Mouse (Mus musculus): Measurements from ENCODE around the gene Sec13. TPM values are rescaled to one million over a fixed set of nuclear protein-coding genes. Genes with fewer than 3 reads are reported as not detected.
A peak's percentile ranks its signal among the peaks of the same experiment; 100 is the strongest.

Sec13 gene
- polyA plus RNA-seq (2012; ENCODE audit: insufficient read depth, low replicate concordance) = 10.4 and 37.7 TPM in 2 replicates

DNA sequence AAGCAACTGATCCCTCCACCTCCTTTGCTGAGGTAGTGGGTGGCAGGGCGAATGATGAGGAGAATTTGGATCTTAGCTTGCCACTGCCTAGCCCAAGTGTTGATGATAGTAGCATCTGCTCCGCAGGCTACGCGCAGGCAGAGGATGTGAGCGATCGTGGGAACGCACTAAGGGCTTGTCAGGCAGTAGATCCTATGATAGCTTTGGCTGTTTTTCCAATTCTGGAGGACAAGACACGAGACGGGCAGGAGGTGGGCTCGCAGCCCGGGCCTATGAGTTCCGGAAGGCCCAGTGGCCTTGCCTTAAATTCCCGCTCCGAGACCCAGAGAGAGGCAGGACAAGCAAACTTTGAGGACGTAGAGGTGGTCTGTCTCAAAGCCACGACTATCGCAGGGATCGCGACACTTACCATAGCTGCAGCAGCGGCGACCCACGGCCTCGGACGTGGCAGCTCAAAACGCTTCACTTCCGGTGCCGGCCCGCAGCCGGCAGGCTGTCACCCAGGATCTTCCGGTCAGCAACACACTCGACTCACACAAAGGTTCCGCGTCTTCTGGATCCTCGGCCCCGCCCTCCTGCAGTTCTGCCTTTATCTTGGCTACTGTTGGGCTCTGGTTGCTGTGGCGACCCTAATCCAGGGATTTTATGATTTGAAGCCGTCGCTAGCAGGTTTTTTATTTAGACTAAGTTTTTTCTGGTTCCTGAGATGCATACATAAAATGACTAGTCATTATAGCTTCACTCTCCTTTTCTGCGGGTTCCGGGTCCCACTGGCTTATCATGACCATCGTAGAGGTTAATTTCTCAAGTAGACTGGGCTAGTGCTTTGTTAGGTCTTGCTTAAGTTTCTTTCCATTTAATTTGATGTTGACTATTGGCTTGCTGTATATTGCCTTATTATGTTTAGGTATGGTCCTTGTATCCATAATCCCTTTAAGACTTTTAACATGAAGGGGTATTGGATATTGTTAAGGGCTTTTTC lies at the start of gene Sec13:
Gene Sec13, minus strand, starts transcription at position 508 of the 982 bp plus-strand sequence.
- H3K36me3 ChIP-seq (replicated peaks; ENCODE audit: low read length) = peaks cover 35% of the 10 kb centered on the region
- H3K4me1 ChIP-seq = peaks cover 48% of the 10 kb centered on the region
- peaks cover 13% of the 10 kb centered on the region for H3K27me3 ChIP-seq (replicated peaks)
- H3K9me3 ChIP-seq = no peaks in the 10 kb centered on the region
- H3K4me3 ChIP-seq (replicated peaks) = peak within 1 kb of the TSS; percentile 91
- TF ChIP-seq FLI1 (IDR thresholded peaks at IDR 0.05; ENCODE audit: low read length) (peak; percentile 74; the same call in 1 of the 2 replicates), GATA1 (IDR thresholded peaks at IDR 0.05; ENCODE audit: borderline replicate concordance, low read length) (no peak)

DNA sequence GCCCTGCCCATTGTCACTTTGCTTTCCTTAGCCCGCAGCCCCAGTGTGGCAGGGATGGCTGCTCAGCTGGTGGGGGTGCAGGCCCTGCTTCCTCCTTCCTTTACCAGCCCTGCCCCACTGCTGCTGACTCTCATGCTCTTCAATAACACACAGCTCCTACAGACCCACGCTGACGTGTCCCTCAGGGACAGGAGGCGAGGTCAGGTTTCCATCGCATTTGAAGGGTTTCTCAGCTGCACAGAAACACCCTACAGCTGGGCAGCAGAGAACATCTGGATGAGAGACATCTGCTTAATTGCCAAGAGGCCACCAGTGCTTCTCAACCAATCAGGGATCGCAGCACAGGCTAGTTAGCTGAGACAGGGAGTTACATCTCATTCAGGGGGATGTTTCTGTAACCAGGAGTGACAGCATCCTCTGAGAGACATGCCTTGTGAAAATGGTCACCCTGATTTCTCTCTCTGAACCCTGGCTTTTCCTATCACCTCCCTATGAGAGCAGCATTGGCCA lies 47.0 kb upstream of the Sec13 start:
- Histone ChIP-seq H3K9me3 (peaks cover 5% of the 10 kb centered on the region; the same call in 1 of the 2 replicates), H3K27me3 (replicated peaks) (peaks cover 54% of the 10 kb centered on the region), H3K4me3 (replicated peaks) (no peak overlapping the region), H3K36me3 (replicated peaks; ENCODE audit: low read length) (no peaks in the 10 kb centered on the region), H3K4me1 (0 out of 2 replicates have a peak, but pooled peaks cover 3% of the 10 kb centered on the region)
- TF ChIP-seq FLI1 (IDR thresholded peaks at IDR 0.05; ENCODE audit: low read length) = no peak
- no peak for TF ChIP-seq GATA1 (IDR thresholded peaks at IDR 0.05; ENCODE audit: borderline replicate concordance, low read length)

DNA sequence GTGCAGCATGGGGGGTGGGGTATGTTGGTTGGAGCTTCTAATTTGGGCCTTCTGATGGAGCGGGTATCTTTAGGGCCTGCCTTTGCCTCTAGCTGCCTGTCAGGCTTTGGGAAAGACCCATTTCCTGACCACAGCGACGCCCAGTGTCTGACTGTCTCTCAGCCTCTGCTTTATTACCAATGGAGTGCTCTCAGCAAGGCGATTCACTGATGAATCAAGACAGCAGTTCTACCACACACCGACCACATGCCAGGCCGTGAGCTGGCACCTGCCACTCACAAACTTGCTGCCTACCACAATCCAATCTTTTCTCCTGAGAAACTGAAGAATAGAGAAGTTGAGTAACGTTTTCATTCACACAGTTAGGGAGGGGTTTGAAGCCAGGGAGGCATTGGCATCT lies 45.1 kb upstream of the Sec13 start:
- no peak overlapping the region for H3K4me3 ChIP-seq (replicated peaks)
- peaks cover 5% of the 10 kb centered on the region; the same call in 1 of the 2 replicates for H3K9me3 ChIP-seq
- no peak for TF ChIP-seq FLI1 (IDR thresholded peaks at IDR 0.05; ENCODE audit: low read length)
- TF ChIP-seq GATA1 (IDR thresholded peaks at IDR 0.05; ENCODE audit: borderline replicate concordance, low read length) = no peak
- no peaks in the 10 kb centered on the region for H3K36me3 ChIP-seq (replicated peaks; ENCODE audit: low read length)
- H3K27me3 ChIP-seq (replicated peaks) = peaks cover 61% of the 10 kb centered on the region
- peaks cover 3% of the 10 kb centered on the region; the same call in 1 of the 2 replicates for H3K4me1 ChIP-seq

DNA sequence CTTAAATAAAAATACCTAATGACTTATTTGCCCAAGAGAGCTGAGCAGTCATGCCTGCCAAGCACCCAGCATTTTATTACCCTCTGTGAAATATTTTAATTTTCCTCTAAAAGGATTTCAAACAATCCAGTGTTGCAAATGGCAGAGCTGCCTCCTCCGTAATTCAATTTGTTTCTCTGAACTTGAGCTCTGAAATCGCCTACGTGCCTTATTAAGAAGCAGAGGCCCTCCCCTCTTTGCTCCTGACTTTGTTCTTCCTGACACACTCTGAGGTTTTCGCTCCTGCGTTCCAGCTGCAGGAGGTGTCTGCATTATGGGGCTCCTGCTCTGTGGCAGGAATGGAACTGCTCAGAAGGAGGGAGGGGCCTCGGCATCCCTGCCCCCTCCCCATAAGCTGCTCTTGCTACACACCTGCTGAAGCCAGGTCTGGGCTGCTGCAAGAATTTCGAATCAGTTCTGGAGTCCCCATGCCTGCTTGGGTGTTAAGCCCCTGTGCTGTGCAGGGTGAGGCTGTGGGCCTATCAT lies 37.7 kb upstream of the Sec13 start:
- H3K27me3 ChIP-seq (replicated peaks) = peaks cover 50% of the 10 kb centered on the region
- H3K4me1 ChIP-seq = peaks cover 3% of the 10 kb centered on the region; the same call in 1 of the 2 replicates
- no peak overlapping the region for H3K4me3 ChIP-seq (replicated peaks)
- no peaks in the 10 kb centered on the region for H3K36me3 ChIP-seq (replicated peaks; ENCODE audit: low read length)
- no peaks in the 10 kb centered on the region for H3K9me3 ChIP-seq
- TF ChIP-seq GATA1 (IDR thresholded peaks at IDR 0.05; ENCODE audit: borderline replicate concordance, low read length) (no peak), FLI1 (IDR thresholded peaks at IDR 0.05; ENCODE audit: low read length) (no peak)

DNA sequence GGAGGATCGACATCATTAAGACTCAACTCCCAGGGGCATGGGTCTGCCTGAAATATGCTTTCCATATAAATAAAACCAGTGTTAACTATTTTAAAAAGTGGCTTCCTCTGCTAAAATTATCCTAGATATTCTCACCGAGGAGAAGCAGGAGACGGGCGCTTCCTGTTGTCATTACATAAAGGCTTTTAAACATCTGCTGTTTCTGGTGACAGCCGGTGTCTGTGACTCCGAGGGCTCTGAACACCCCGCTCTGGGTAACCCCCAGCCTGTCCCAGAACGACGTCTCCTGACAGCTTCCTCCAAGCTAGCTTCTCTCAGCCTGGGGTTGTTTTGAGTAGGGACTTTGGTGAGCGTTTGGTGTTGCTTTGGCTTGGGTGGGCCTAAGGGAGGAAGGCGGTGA lies 28.3 kb upstream of the Sec13 start:
- H3K27me3 ChIP-seq (replicated peaks) = peaks cover 65% of the 10 kb centered on the region
- no peak overlapping the region for H3K4me3 ChIP-seq (replicated peaks)
- TF ChIP-seq GATA1 (IDR thresholded peaks at IDR 0.05; ENCODE audit: borderline replicate concordance, low read length) (no peak), FLI1 (IDR thresholded peaks at IDR 0.05; ENCODE audit: low read length) (no peak)
- H3K36me3 ChIP-seq (replicated peaks; ENCODE audit: low read length) = no peaks in the 10 kb centered on the region
- no peaks in the 10 kb centered on the region for H3K9me3 ChIP-seq
- H3K4me1 ChIP-seq = peaks cover 9% of the 10 kb centered on the region

DNA sequence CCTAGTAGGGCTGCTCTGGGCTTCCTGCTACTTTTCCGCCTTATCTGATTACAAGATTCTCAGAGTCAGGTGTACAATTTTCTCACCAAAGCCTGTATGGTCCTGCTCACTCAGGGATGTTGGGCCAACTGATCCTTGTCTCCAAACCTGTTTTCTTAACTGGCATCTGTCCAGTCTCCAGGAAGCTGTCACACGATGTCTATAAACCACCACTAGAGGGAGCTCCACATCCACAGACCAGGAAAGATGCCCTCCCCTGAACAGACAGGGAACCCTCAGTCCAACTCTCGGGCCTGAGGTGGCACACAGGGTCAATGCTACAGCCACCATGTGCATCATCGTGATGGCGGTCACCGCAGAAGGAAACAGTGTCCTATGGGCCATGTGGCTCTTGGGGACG lies 21.1 kb upstream of the Sec13 start:
- peaks cover 73% of the 10 kb centered on the region for H3K27me3 ChIP-seq (replicated peaks)
- H3K9me3 ChIP-seq = no peaks in the 10 kb centered on the region
- H3K4me1 ChIP-seq = peaks cover 3% of the 10 kb centered on the region; the same call in 1 of the 2 replicates
- peak overlapping the region; percentile 47 for H3K4me3 ChIP-seq (replicated peaks)
- no peaks in the 10 kb centered on the region for H3K36me3 ChIP-seq (replicated peaks; ENCODE audit: low read length)
- TF ChIP-seq GATA1 (IDR thresholded peaks at IDR 0.05; ENCODE audit: borderline replicate concordance, low read length) = no peak
- no peak for TF ChIP-seq FLI1 (IDR thresholded peaks at IDR 0.05; ENCODE audit: low read length)

DNA sequence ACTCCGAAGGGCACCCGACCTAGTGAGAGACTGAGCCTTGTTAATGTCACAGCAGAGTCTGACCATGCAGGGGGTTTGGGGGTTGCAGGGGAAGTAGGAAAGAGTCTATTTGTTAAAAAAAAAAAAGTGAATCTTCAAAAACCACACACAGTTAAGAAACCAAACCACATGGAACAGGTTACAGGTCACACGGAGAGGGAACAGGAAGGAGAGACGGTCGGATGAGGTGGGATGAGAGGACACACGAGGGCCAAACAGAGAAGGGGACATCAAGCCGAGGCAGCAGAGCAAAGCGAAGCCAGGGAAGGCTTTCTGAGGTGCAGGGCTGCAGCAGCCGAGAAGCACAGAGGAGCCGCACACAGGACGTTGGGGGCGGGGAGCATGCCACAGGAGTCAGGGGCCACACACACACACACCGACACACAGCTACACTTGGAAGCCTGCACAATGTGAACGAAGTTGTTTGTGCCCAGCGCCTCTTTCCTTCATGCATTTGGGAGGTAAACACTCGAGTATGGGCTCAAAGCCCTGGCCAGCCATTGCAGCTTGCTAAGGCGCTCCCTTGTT lies 8.7 kb upstream of the Sec13 start:
- peaks cover 81% of the 10 kb centered on the region for H3K27me3 ChIP-seq (replicated peaks)
- H3K4me3 ChIP-seq (replicated peaks) = peak overlapping the region; percentile 33
- peaks cover 31% of the 10 kb centered on the region for H3K4me1 ChIP-seq
- no peak for TF ChIP-seq GATA1 (IDR thresholded peaks at IDR 0.05; ENCODE audit: borderline replicate concordance, low read length)
- TF ChIP-seq FLI1 (IDR thresholded peaks at IDR 0.05; ENCODE audit: low read length) = no peak
- H3K36me3 ChIP-seq (replicated peaks; ENCODE audit: low read length) = no peaks in the 10 kb centered on the region
- no peaks in the 10 kb centered on the region for H3K9me3 ChIP-seq

- H3K9me3 ChIP-seq = no peaks in the 10 kb centered on the region
- TF ChIP-seq FLI1 (IDR thresholded peaks at IDR 0.05; ENCODE audit: low read length) (no peak), GATA1 (IDR thresholded peaks at IDR 0.05; ENCODE audit: borderline replicate concordance, low read length) (no peak)
- no peaks in the 10 kb centered on the region for H3K36me3 ChIP-seq (replicated peaks; ENCODE audit: low read length)
- H3K4me1 ChIP-seq = peaks cover 31% of the 10 kb centered on the region
- H3K4me3 ChIP-seq (replicated peaks) = no peak overlapping the region
- peaks cover 76% of the 10 kb centered on the region for H3K27me3 ChIP-seq (replicated peaks)
Measured at GRCm38 (mm10) chr6:113748351-113748750, 7.8 kb upstream of the Sec13 start.

- Histone ChIP-seq H3K36me3 (replicated peaks; ENCODE audit: low read length) (no peaks in the 10 kb centered on the region), H3K4me1 (peaks cover 29% of the 10 kb centered on the region), H3K4me3 (replicated peaks) (no peak overlapping the region), H3K27me3 (replicated peaks) (peaks cover 66% of the 10 kb centered on the region), H3K9me3 (no peaks in the 10 kb centered on the region)
- TF ChIP-seq FLI1 (IDR thresholded peaks at IDR 0.05; ENCODE audit: low read length) (no peak), GATA1 (IDR thresholded peaks at IDR 0.05; ENCODE audit: borderline replicate concordance, low read length) (no peak)
Measured at GRCm38 (mm10) chr6:113747284-113747683, 6.7 kb upstream of the Sec13 start.

Data from megakaryocyte, embryonic 14.5 days (primary cell).